Mouse (Mus musculus): Measurements from ENCODE around the gene Trim66. TPM values are rescaled to one million over a fixed set of nuclear protein-coding genes. Genes with fewer than 3 reads are reported as not detected.

The Trim66 gene
- polyA plus RNA-seq, 1 experiment from 2014 or later, result 0.09 TPM

- 70% methylated on average over 8 of the region's 8 CpGs for WGBS
- Histone ChIP-seq H3K4me1 (no peaks in the 10 kb centered on the region), H3K27me3 (ENCODE audit: poor library complexity, severe bottlenecking) (peaks cover 26% of the 10 kb centered on the region), H3K36me3 (replicated peaks) (no peaks in the 10 kb centered on the region), H3K4me3 (no peak overlapping the region), H3K27ac (no peak overlapping the region), H3K9me3 (no peaks in the 10 kb centered on the region)
- DNase-seq (ENCODE audit: extremely low spot score, low spot score), result no peak
Measured at GRCm38 (mm10) chr7:109422803-109423202, 85.1 kb downstream of the Trim66 start.

- Histone ChIP-seq H3K9me3 (no peaks in the 10 kb centered on the region), H3K27ac (peak overlapping the region; percentile 71; the same call in 1 of the 2 replicates), H3K4me3 (no peak overlapping the region), H3K4me1 (peaks cover 23% of the 10 kb centered on the region), H3K36me3 (replicated peaks) (no peaks in the 10 kb centered on the region), H3K27me3 (ENCODE audit: poor library complexity, severe bottlenecking) (no peaks in the 10 kb centered on the region)
- 35% methylated on average over 7 of the region's 7 CpGs for WGBS
- peak; percentile 36 for DNase-seq (ENCODE audit: extremely low spot score, low spot score)
Measured at GRCm38 (mm10) chr7:109405491-109405890, 102.4 kb downstream of the Trim66 start.

- Histone ChIP-seq H3K27ac (no peak overlapping the region), H3K36me3 (replicated peaks) (no peaks in the 10 kb centered on the region), H3K4me1 (0 out of 2 replicates have a peak, but pooled peaks cover 2% of the 10 kb centered on the region), H3K27me3 (ENCODE audit: poor library complexity, severe bottlenecking) (no peaks in the 10 kb centered on the region), H3K4me3 (no peak overlapping the region), H3K9me3 (no peaks in the 10 kb centered on the region)
- WGBS, result 73% methylated on average over 3 of the region's 3 CpGs
- no peak for DNase-seq (ENCODE audit: extremely low spot score, low spot score)
Measured at GRCm38 (mm10) chr7:109399299-109399698, 108.6 kb downstream of the Trim66 start.

Small RNA genes lying within 50 kb of the gene (microRNA-seq; reads per million reads assigned to microRNA genes)
- gene Gm47284, result not detected

Other genes starting within 250 kb of the Trim66 start
- 4.8 and 5.7 TPM in 2 replicates for gene Stk33, start 69.1 kb downstream of the Trim66 start, polyA plus RNA-seq (2016; fragmentation: Nextera tagmentation; extraction: Ambion mirVana)
- gene Rpl27a, start 11.0 kb upstream of the Trim66 start, polyA plus RNA-seq (2016; fragmentation: Nextera tagmentation; extraction: Ambion mirVana), result 133 and 134 TPM in 2 replicates
- 33.5 and 37.9 TPM in 2 replicates for gene St5, start 195.5 kb upstream of the Trim66 start, polyA plus RNA-seq (2016; fragmentation: Nextera tagmentation; extraction: Ambion mirVana)
- gene Akip1, start 195.6 kb upstream of the Trim66 start, polyA plus RNA-seq (2016; fragmentation: Nextera tagmentation; extraction: Ambion mirVana), result 27.6 and 29.1 TPM in 2 replicates
- gene BC051019, start 215.7 kb upstream of the Trim66 start, polyA plus RNA-seq (2016; fragmentation: Nextera tagmentation; extraction: Ambion mirVana), result 0.20 and 0.25 TPM in 2 replicates
- gene Ascl3, start 223.6 kb upstream of the Trim66 start, polyA plus RNA-seq (2016; fragmentation: Nextera tagmentation; extraction: Ambion mirVana), result not detected in 2 replicates
- gene Tmem9b, start 244.7 kb upstream of the Trim66 start, polyA plus RNA-seq (2016; fragmentation: Nextera tagmentation; extraction: Ambion mirVana), result 31.1 and 34.5 TPM in 2 replicates

All from forebrain, embryonic 10.5 days (tissue).